Mouse (Mus musculus) megakaryocyte progenitor cell, adult 5-6 weeks (primary cell): ENCODE results near the gene Rab25. TPM values are rescaled to one million over a fixed set of nuclear protein-coding genes. Genes with fewer than 3 reads are reported as not detected.

Source experiments
- total RNA-seq, 2 experiments: library from RNA; stranded (forward) in 1 of 2; stranded (reverse) in 1 of 2; fragments of 157-497, 149-512 nt in 1 of 2; fragments of 200-1000 nt in 1 of 2; gene quantifications; 2 replicates each; pipeline versions ENCODE4 v1.2.3 to v1.2.4; 2015 to 2017

The Rab25 gene
- total RNA-seq, 2 experiments from 2014 or later = 0.17 TPM; not detected in 1

Other genes starting within 250 kb of the Rab25 start
- gene Glmp, start 223.3 kb downstream of the Rab25 start, total RNA-seq (2015) = 86.5 and 116 TPM in 2 replicates
- 20.2 and 23.9 TPM in 2 replicates for gene Glmp, start 223.3 kb downstream of the Rab25 start, total RNA-seq (2017)
- 1.1 and 1.9 TPM in 2 replicates for gene Tmem79, start 212.2 kb downstream of the Rab25 start, total RNA-seq (2015)
- gene Tmem79, start 212.2 kb downstream of the Rab25 start, total RNA-seq (2017) = 1.3 and 2.3 TPM in 2 replicates
- gene Smg5, start 212.0 kb downstream of the Rab25 start, total RNA-seq (2015) = 31.3 and 31.6 TPM in 2 replicates
- 59.8 and 62.6 TPM in 2 replicates for gene Smg5, start 212.0 kb downstream of the Rab25 start, total RNA-seq (2017)
- 0.15 TPM in 1 of 2 replicates, not detected in the other for gene Paqr6, start 183.7 kb downstream of the Rab25 start, total RNA-seq (2015)
- gene Paqr6, start 183.7 kb downstream of the Rab25 start, total RNA-seq (2017) = not detected in 2 replicates
- gene Bglap3, start 175.6 kb downstream of the Rab25 start, total RNA-seq (2015) = not detected in 2 replicates
- not detected in 2 replicates for gene Bglap3, start 175.6 kb downstream of the Rab25 start, total RNA-seq (2017)
- not detected in 2 replicates for gene Bglap2, start 169.6 kb downstream of the Rab25 start, total RNA-seq (2015)
- gene Bglap2, start 169.6 kb downstream of the Rab25 start, total RNA-seq (2017) = not detected in 2 replicates
- gene Bglap, start 163.8 kb downstream of the Rab25 start, total RNA-seq (2015) = not detected in 2 replicates
- gene Bglap, start 163.8 kb downstream of the Rab25 start, total RNA-seq (2017) = not detected in 2 replicates
- gene Pmf1, start 138.0 kb downstream of the Rab25 start, total RNA-seq (2015) = 161 and 165 TPM in 2 replicates
- gene Pmf1, start 138.0 kb downstream of the Rab25 start, total RNA-seq (2017) = 121 and 129 TPM in 2 replicates
- 10.3 and 11.1 TPM in 2 replicates for gene Slc25a44, start 123.2 kb downstream of the Rab25 start, total RNA-seq (2015)
- 16.2 and 17.9 TPM in 2 replicates for gene Slc25a44, start 123.2 kb downstream of the Rab25 start, total RNA-seq (2017)
- gene Sema4a, start 87.1 kb downstream of the Rab25 start, total RNA-seq (2015) = 32.7 and 43.1 TPM in 2 replicates
- 25.9 and 39.4 TPM in 2 replicates for gene Sema4a, start 87.1 kb downstream of the Rab25 start, total RNA-seq (2017)
- gene Lmna, start 38.3 kb downstream of the Rab25 start, total RNA-seq (2015) = 2.3 and 2.6 TPM in 2 replicates
- gene Lmna, start 38.3 kb downstream of the Rab25 start, total RNA-seq (2017) = 5.8 and 9.8 TPM in 2 replicates
- 3.8 and 3.9 TPM in 2 replicates for gene Mex3a, start 15.9 kb downstream of the Rab25 start, total RNA-seq (2015)
- 1.7 and 2.8 TPM in 2 replicates for gene Mex3a, start 15.9 kb downstream of the Rab25 start, total RNA-seq (2017)
- 42.4 and 46.4 TPM in 2 replicates for gene Lamtor2, start 4.8 kb upstream of the Rab25 start, total RNA-seq (2015)
- 93.9 and 115 TPM in 2 replicates for gene Lamtor2, start 4.8 kb upstream of the Rab25 start, total RNA-seq (2017)
- 42.0 and 49.7 TPM in 2 replicates for gene Ubqln4, start 5.5 kb upstream of the Rab25 start, total RNA-seq (2015)
- gene Ubqln4, start 5.5 kb upstream of the Rab25 start, total RNA-seq (2017) = 40.6 and 47.5 TPM in 2 replicates
- gene Ssr2, start 27.6 kb upstream of the Rab25 start, total RNA-seq (2015) = 438 and 488 TPM in 2 replicates
- 213 and 253 TPM in 2 replicates for gene Ssr2, start 27.6 kb upstream of the Rab25 start, total RNA-seq (2017)
- 94.1 and 112 TPM in 2 replicates for gene Arhgef2, start 57.7 kb upstream of the Rab25 start, total RNA-seq (2015)
- 55.7 and 88.3 TPM in 2 replicates for gene Arhgef2, start 57.7 kb upstream of the Rab25 start, total RNA-seq (2017)
- not detected in 2 replicates for gene Rxfp4, start 104.8 kb upstream of the Rab25 start, total RNA-seq (2015)
- not detected in 2 replicates for gene Rxfp4, start 104.8 kb upstream of the Rab25 start, total RNA-seq (2017)
- 47.3 and 47.4 TPM in 2 replicates for gene Khdc4, start 137.5 kb upstream of the Rab25 start, total RNA-seq (2015)
- gene Khdc4, start 137.5 kb upstream of the Rab25 start, total RNA-seq (2017) = 38.1 and 48.1 TPM in 2 replicates
- 13.3 and 19.8 TPM in 2 replicates for gene Rit1, start 168.5 kb upstream of the Rab25 start, total RNA-seq (2015)
- 20.2 and 21.4 TPM in 2 replicates for gene Rit1, start 168.5 kb upstream of the Rab25 start, total RNA-seq (2017)
- gene Syt11, start 226.9 kb upstream of the Rab25 start, total RNA-seq (2015) = 1.1 and 1.5 TPM in 2 replicates
- 0.54 and 1.0 TPM in 2 replicates for gene Syt11, start 226.9 kb upstream of the Rab25 start, total RNA-seq (2017)